Mouse (Mus musculus) hindbrain, embryonic 14.5 days (tissue): Measurements from ENCODE around the gene Jpt2. TPM values are rescaled to one million over a fixed set of nuclear protein-coding genes. Genes with fewer than 3 reads are reported as not detected.

Source experiments
- ATAC-seq: fragments of 200-750 bp; cut with Nextera tagmentation; 2 replicates; pipeline ENCODE4 v1.8.0; 2017; ENCODE audit warnings: moderate number of reproducible peaks, mild to moderate bottlenecking, moderate TSS enrichment, moderate library complexity; ENCODE audit not compliant: low FRiP score
- DNase-seq: peaks from one replicate; pipeline ENCODE4 v3.0.0-alpha.2; 2015; ENCODE audit warnings: low spot score
- H3K27ac ChIP-seq: fragments of 300-500 bp; sonication (generic); 2 replicates; pipeline ENCODE4 v1.5.1; 2014; ENCODE audit warnings: mild to moderate bottlenecking, moderate library complexity
- H3K27me3 ChIP-seq: fragments of 300-500 bp; sonication (generic); 2 replicates; pipeline ENCODE4 v1.6.1; 2014; ENCODE audit warnings: mild to moderate bottlenecking, low read length, mixed read lengths; ENCODE audit not compliant: control insufficient read depth, insufficient read depth
- H3K36me3 ChIP-seq: fragments of 300-500 bp; sonication (generic); replicated peaks from 2 replicates; pipeline ENCODE4 v1.6.1; 2014; ENCODE audit not compliant: control insufficient read depth, insufficient read depth
- H3K4me1 ChIP-seq: fragments of 300-500 bp; sonication (generic); replicated peaks from 2 replicates; pipeline ENCODE4 v1.6.1; 2014; ENCODE audit warnings: antibody characterized with exemption, low read length, mixed read lengths; ENCODE audit not compliant: control insufficient read depth, insufficient read depth
- H3K4me2 ChIP-seq: fragments of 300-500 bp; sonication (generic); replicated peaks from 2 replicates; pipeline ENCODE4 v1.6.1; 2014; ENCODE audit warnings: mild to moderate bottlenecking, moderate library complexity
- H3K4me3 ChIP-seq: fragments of 300-500 bp; sonication (generic); replicated peaks from 2 replicates; pipeline ENCODE4 v1.5.1; 2014; ENCODE audit warnings: mild to moderate bottlenecking, low read length
- H3K9ac ChIP-seq: fragments of 300-500 bp; sonication (generic); 2 replicates; pipeline ENCODE4 v1.6.1; 2014
- H3K9me3 ChIP-seq: fragments of 300-500 bp; sonication (generic); 2 replicates; pipeline ENCODE4 v1.6.1; 2016; ENCODE audit warnings: low read length; ENCODE audit not compliant: control insufficient read depth
- WGBS: fragments of 180-500 bp; shearing (Covaris S2); extraction: QIAGEN DNeasy Blood & Tissue Kit; methylation state at CpG from one replicate; pipeline ENCODE4 v1.1.7; 2014; 5-methylcytosine and 5-hydroxymethylcytosine counted together
- polyA plus RNA-seq: library from polyadenylated mRNA; unstranded; fragments of >200 nt; fragmentation: Nextera tagmentation; extraction: Ambion mirVana; gene quantifications from 2 replicates; pipeline ENCODE4 v1.2.1, GENCODE M21; 2014

Gene Jpt2
- 58.2 and 60.6 TPM in 2 replicates for polyA plus RNA-seq

DNA sequence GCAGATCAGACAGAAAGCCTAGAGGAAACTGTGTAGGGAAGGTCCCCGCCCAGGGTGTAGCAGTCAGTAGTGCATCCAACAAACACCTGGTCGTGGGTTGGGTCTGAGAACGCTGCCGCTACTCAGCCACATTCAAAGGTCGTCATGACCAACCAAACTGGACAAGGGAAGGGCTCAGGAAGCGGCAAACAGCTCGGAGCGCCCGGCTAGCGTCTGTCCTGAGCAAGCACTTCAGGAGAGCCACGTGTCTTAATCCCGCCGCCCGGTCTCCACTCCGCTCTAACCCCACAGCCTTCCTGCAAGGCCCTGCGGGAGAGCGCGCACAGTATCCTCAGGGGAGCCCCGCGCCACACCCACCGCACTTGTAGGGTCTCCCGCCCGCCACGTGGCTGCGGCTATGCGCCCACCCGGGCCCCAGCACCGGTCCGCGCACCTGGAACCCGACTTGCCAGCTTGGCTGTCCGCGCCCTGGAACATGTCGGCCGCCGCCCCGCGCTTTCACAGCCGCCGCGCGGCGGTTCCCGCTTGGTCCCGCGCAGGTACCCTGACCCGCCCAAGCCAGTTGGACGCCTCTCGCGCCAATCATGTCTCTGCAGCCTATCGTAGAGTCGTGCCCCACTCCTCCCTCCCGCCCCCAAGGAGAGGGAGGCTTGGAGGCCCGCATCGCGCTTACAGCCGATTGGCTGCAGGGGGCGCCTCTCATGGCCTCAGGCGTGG is at the start of gene Jpt2:
Gene Jpt2, minus strand, starts transcription at position 555 of the 717 bp plus-strand sequence.
- Histone ChIP-seq H3K4me1 (peaks cover 11% of the 10 kb centered on the region), H3K4me3 (peak within 1 kb of the TSS; percentile 76), H3K4me2 (peak within 1 kb of the TSS; percentile 60), H3K27ac (peak within 1 kb of the TSS; percentile 84), H3K9me3 (no peaks in the 10 kb centered on the region), H3K9ac (peak within 1 kb of the TSS; percentile 73), H3K27me3 (no peaks in the 10 kb centered on the region), H3K36me3 (peaks cover 45% of the 10 kb centered on the region)
- ATAC-seq (peak; percentile 100), DNase-seq (peak; percentile 97)
- under 1% methylated on average over 59 of the region's 59 CpGs for WGBS

DNA sequence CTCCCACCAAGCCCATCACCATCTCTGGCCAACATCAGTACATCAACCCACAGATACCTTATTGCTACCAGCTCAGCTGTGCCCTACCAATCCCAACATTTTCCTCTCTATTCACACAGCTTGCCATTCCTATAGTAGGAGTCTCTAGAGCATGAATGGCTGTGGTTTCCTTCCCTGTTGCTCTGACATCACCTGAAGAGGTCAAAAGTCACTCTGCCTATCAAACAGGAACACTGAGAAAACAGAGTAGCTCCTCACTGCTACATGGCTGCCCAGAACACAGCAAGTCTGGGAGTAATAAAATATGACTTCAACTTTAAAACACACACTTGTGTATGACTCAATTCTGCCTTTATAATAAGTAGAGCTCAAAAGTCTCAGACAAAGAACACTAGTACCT is 47.0 kb upstream of the Jpt2 start:
- H3K27me3 ChIP-seq: no peaks in the 10 kb centered on the region
- DNase-seq: no peak
- H3K9me3 ChIP-seq: no peaks in the 10 kb centered on the region
- no peak overlapping the region for H3K27ac ChIP-seq
- peaks cover 68% of the 10 kb centered on the region for H3K36me3 ChIP-seq
- H3K4me2 ChIP-seq: no peak overlapping the region
- no peak for ATAC-seq
- H3K9ac ChIP-seq: no peak overlapping the region
- H3K4me1 ChIP-seq: no peaks in the 10 kb centered on the region
- H3K4me3 ChIP-seq: no peak overlapping the region

DNA sequence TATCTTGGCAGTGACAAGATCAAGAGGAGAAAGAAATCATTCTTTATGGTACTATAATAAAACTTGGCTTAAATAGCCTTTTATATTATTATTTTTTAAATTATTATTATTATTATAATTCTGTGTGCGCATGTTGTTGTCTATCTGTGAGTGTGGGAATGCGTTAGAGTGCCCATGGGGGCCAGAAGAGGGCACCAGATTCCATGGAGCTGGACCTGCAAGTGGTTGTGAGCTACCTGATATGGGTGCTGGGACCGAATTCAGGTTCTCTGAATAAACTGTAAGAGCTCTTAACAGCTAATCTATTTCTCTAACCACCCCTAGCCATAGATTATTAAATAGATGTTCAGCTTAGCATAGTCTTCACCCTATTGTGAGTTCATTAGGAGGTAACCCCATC is 44.6 kb upstream of the Jpt2 start:
- peaks cover 68% of the 10 kb centered on the region for H3K36me3 ChIP-seq
- ATAC-seq: no peak

DNA sequence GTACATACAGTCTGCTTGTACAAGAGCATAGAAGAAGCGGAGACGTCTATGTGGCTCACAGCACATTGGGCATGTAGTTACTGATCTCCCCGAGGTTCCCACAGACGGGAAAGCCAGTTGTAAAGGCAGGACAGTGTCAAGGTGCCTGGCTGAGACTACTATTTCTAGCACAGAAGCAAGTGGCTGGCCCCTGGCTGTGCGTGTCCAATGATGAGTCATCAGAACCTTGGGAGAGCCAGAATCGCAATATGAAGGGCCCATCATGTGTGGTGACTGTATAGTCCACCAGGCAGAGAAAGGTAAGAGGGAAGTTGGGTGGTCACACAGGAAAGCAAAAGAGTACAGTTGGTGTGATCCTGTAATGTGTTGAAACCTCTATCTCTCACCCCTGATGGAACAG is 34.2 kb upstream of the Jpt2 start:
- Histone ChIP-seq H3K27ac (no peak overlapping the region), H3K4me1 (no peaks in the 10 kb centered on the region), H3K4me3 (no peak overlapping the region), H3K4me2 (no peak overlapping the region), H3K27me3 (no peaks in the 10 kb centered on the region), H3K9me3 (no peaks in the 10 kb centered on the region), H3K36me3 (peaks cover 96% of the 10 kb centered on the region), H3K9ac (no peak overlapping the region)
- DNase-seq: no peak
- 93% methylated on average over 6 of the region's 6 CpGs for WGBS
- ATAC-seq: no peak

More for the DNA sequence above, 44.6 kb upstream of the Jpt2 start:
- Histone ChIP-seq H3K27me3 (no peaks in the 10 kb centered on the region), H3K4me2 (no peak overlapping the region), H3K9ac (no peak overlapping the region), H3K27ac (no peak overlapping the region), H3K4me1 (no peaks in the 10 kb centered on the region), H3K9me3 (no peaks in the 10 kb centered on the region), H3K4me3 (no peak overlapping the region)
- WGBS: 96% methylated on average over 3 of the region's 3 CpGs
- no peak for DNase-seq

DNA sequence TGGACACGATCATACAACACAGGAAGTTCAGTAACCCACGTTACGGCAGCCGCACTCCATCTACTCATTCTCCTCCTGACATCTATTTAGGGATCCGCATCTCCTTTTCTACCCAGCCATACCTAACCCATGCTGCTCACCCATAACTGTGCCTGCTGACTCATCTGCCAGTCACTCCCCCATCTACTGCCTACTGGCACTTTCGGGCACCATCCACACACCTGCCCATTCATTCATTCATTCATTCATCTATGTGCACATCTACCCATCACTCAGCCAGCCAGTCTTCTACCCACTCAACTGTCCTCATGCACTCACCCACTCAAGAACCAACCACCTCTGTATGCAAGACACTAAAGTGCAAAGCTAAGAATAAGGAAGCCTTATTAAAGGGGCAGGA is 26.7 kb upstream of the Jpt2 start:
- no peak overlapping the region for H3K4me2 ChIP-seq
- H3K4me3 ChIP-seq: no peak overlapping the region
- ATAC-seq (no peak), DNase-seq (no peak)
- no peaks in the 10 kb centered on the region for H3K9me3 ChIP-seq
- no peaks in the 10 kb centered on the region for H3K4me1 ChIP-seq
- H3K9ac ChIP-seq: no peak overlapping the region
- no peaks in the 10 kb centered on the region for H3K27me3 ChIP-seq
- H3K36me3 ChIP-seq: peaks cover 94% of the 10 kb centered on the region
- WGBS: 97% methylated on average over 6 of the region's 6 CpGs
- H3K27ac ChIP-seq: no peak overlapping the region

DNA sequence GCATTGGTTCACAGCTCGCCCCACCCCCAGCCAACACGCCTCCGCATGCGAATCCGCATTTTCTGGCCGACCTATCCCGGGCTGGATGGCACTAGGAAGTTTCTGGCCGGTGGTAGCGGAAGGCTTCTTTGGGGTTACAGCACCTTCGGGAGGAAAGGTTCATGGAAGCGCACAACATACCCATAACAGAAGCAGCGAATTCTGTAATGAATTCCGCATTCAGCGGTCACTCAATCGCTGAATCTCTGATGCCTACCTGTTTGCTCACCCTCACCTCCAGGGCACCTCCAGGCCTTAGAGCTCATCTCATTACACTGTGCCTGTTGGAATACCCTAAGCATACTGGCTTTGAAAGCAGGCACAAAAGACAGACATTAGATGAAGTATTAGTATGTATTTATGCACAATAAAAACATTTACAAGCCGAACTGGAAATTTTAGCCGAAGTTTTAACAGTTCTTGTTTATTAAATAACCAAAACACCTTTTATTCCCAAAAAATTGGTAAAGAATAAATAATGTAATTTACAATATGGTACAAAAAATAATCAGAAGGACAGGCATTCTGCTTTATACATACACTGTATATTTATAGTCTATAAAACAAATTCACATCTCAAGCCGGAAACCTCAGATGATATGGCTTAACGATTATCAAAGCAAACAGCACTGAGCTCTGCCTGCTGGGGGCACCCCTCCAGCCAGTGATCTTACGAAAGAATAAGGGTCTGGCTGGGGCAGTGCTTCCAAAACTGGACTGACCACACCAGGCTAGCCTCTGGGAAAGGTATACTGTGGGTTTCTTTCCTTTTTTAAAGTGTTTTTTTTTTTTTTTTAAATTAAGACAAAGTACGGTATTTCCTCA is 595 bp upstream of the Jpt2 start:
- Histone ChIP-seq H3K9ac (0 out of 2 replicates have a peak overlapping the region, but pooled peaks have one; percentile 24), H3K4me1 (peaks cover 11% of the 10 kb centered on the region), H3K4me2 (peak overlapping the region; percentile 60), H3K36me3 (peaks cover 45% of the 10 kb centered on the region), H3K27me3 (no peaks in the 10 kb centered on the region), H3K4me3 (peak overlapping the region; percentile 76), H3K9me3 (no peaks in the 10 kb centered on the region), H3K27ac (no peak overlapping the region)
- peak; percentile 15; the same call in 1 of the 2 replicates for ATAC-seq
- 15% methylated on average over 21 of the region's 21 CpGs for WGBS
- DNase-seq: no peak

DNA sequence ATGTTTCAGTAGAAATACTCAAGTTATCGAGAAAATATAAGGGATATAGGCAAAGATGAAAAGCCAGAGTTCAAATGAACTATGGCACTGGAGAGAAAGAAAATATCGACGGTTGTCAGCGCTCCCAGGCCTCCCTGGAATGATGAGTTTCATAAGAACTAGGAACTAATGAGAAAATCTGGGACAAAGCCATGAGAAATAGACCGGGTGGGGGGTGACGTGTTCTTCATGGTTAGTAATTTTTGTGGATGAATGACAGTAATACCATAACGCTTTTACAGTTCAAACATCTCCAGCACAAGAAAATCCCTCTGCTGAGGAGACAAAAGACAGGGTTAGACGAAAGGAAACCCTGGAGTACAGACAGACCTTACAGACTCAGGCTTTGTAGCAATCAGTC is 1.1 kb downstream of the Jpt2 start:
- Histone ChIP-seq H3K9me3 (no peaks in the 10 kb centered on the region), H3K4me2 (peak overlapping the region; percentile 60), H3K9ac (peak overlapping the region; percentile 73), H3K4me3 (peak overlapping the region; percentile 76), H3K27ac (no peak overlapping the region), H3K4me1 (peaks cover 11% of the 10 kb centered on the region), H3K27me3 (no peaks in the 10 kb centered on the region), H3K36me3 (peaks cover 45% of the 10 kb centered on the region)
- ATAC-seq (no peak), DNase-seq (no peak)
- 42% methylated on average over 8 of the region's 8 CpGs for WGBS

DNA sequence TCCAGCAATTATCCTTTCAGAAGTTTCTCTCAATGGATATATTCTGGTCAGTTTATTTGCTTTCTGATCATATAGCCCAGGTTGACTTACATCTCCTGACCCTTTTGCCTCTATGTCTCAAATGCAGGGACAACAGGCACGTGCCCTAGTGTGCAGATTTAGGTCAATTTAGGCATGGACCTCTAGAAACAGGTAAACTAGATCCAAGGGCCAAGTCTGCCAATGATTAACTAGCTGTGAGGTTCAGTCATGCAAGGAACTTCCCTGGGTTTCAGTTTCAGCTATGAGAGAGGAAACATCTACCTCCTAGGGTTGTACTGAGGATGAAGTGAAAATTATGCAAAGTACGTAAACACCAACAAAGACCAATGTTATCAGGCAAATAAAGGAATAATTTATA is 7.2 kb downstream of the Jpt2 start:
- H3K4me1 ChIP-seq: no peaks in the 10 kb centered on the region
- no peak overlapping the region for H3K4me2 ChIP-seq
- no peak overlapping the region for H3K9ac ChIP-seq
- H3K27me3 ChIP-seq: no peaks in the 10 kb centered on the region
- ATAC-seq (no peak), DNase-seq (no peak)
- no peak overlapping the region for H3K27ac ChIP-seq
- no peak overlapping the region for H3K4me3 ChIP-seq
- 96% methylated on average over 2 of the region's 2 CpGs for WGBS
- H3K36me3 ChIP-seq: peaks cover 73% of the 10 kb centered on the region
- no peaks in the 10 kb centered on the region for H3K9me3 ChIP-seq

DNA sequence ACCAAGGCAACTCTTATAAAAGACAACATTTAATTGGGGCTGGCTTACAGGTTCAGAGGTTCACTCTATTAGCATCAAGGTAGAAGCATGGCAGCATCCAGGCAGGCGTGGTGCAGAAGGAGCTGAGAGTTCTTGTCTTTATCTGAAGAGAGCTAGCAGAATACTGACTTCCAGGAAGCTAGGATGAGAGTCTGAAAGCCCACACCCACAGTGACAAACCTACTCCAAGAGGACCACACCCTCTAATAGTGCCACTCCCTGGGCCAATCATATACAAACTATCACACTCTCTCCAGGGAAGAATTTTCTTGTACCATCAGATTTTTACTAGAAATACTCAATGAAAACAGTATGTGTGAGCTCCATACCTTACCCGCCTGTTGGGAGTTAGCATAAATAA is 9.8 kb downstream of the Jpt2 start:
- Histone ChIP-seq H3K4me3 (no peak overlapping the region), H3K4me2 (no peak overlapping the region), H3K36me3 (peaks cover 94% of the 10 kb centered on the region), H3K4me1 (no peaks in the 10 kb centered on the region), H3K9me3 (no peaks in the 10 kb centered on the region), H3K9ac (no peak overlapping the region), H3K27me3 (no peaks in the 10 kb centered on the region), H3K27ac (no peak overlapping the region)
- DNase-seq (no peak), ATAC-seq (no peak)
- WGBS: 84% methylated on average over 2 of the region's 2 CpGs
